Mouse (Mus musculus) neural tube, embryonic 15.5 days (tissue): ENCODE data around the gene Tnfrsf1b. TPM values are rescaled to one million over a fixed set of nuclear protein-coding genes. Genes with fewer than 3 reads are reported as not detected.

ENCODE experiments used
- ATAC-seq: fragments of 200-750 bp; cut with Nextera tagmentation; 2 replicates; pipeline ENCODE4 v1.8.0; 2017; ENCODE audit warnings: mild to moderate bottlenecking, moderate TSS enrichment, moderate library complexity; ENCODE audit not compliant: low FRiP score
- H3K27ac ChIP-seq: fragments of 300-500 bp; sonication (generic); replicated peaks from 2 replicates; pipeline ENCODE4 v1.5.1; 2015; ENCODE audit warnings: mild to moderate bottlenecking, inconsistent platforms
- H3K27me3 ChIP-seq: fragments of 300-500 bp; sonication (generic); replicated peaks from 2 replicates; pipeline ENCODE4 v1.6.1; 2015; ENCODE audit warnings: inconsistent platforms
- H3K36me3 ChIP-seq: fragments of 300-500 bp; sonication (generic); 2 replicates; pipeline ENCODE4 v1.6.1; 2015; ENCODE audit warnings: inconsistent platforms
- H3K4me1 ChIP-seq: fragments of 300-500 bp; sonication (generic); 2 replicates; pipeline ENCODE4 v1.6.1; 2015; ENCODE audit warnings: inconsistent platforms
- H3K4me2 ChIP-seq: fragments of 300-500 bp; sonication (generic); 2 replicates; pipeline ENCODE4 v1.6.1; 2015; ENCODE audit warnings: inconsistent platforms, mild to moderate bottlenecking, moderate library complexity
- H3K4me3 ChIP-seq: fragments of 300-500 bp; sonication (generic); replicated peaks from 2 replicates; pipeline ENCODE4 v1.5.1; 2015; ENCODE audit warnings: mild to moderate bottlenecking, inconsistent platforms
- H3K9ac ChIP-seq: fragments of 300-500 bp; sonication (generic); replicated peaks from 2 replicates; pipeline ENCODE4 v1.6.1; 2015; ENCODE audit warnings: mild to moderate bottlenecking, inconsistent platforms
- H3K9me3 ChIP-seq: fragments of 300-500 bp; sonication (generic); replicated peaks from 2 replicates; pipeline ENCODE4 v1.6.1; 2016; ENCODE audit warnings: inconsistent platforms
- WGBS: fragments of 180-500 bp; shearing (Covaris S2); methylation state at CpG from one replicate; pipeline ENCODE4 v1.1.7; 2015; ENCODE audit warnings: mixed read lengths; 5-methylcytosine and 5-hydroxymethylcytosine counted together
- polyA plus RNA-seq: library from polyadenylated mRNA; unstranded; fragments of >200 nt; fragmentation: Nextera tagmentation; extraction: Ambion mirVana; gene quantifications from 2 replicates; pipeline ENCODE4 v1.2.1, GENCODE M21; 2015

Tnfrsf1b gene
- polyA plus RNA-seq = 4.5 and 6.9 TPM in 2 replicates

GRCm38 (mm10) chr4:145246173-145247011 is at the start of gene Tnfrsf1b:
TSS of gene Tnfrsf1b (minus strand) at chr4:145246870.
- peak within 1 kb of the TSS; percentile 56 for H3K9ac ChIP-seq
- peak within 1 kb of the TSS; percentile 86 for H3K4me2 ChIP-seq
- no peaks in the 10 kb centered on the region for H3K9me3 ChIP-seq
- peak within 1 kb of the TSS; percentile 52 for H3K4me3 ChIP-seq
- peaks cover 22% of the 10 kb centered on the region for H3K27me3 ChIP-seq
- H3K4me1 ChIP-seq = peaks cover 14% of the 10 kb centered on the region
- 1% methylated on average over 47 of the region's 47 CpGs for WGBS
- H3K36me3 ChIP-seq = no peaks in the 10 kb centered on the region
- no peak within 1 kb of the TSS; the same call in 1 of the 2 replicates for H3K27ac ChIP-seq
- ATAC-seq = peak; percentile 88

GRCm38 (mm10) chr4:145295589-145296300 is 49.1 kb upstream of the Tnfrsf1b start:
- Histone ChIP-seq H3K4me1 (no peaks in the 10 kb centered on the region), H3K9ac (no peak overlapping the region), H3K4me2 (no peak overlapping the region), H3K27ac (no peak overlapping the region), H3K9me3 (no peaks in the 10 kb centered on the region), H3K27me3 (no peaks in the 10 kb centered on the region), H3K4me3 (no peak overlapping the region), H3K36me3 (no peaks in the 10 kb centered on the region)
- peak; percentile 85 for ATAC-seq
- 49% methylated on average over 5 of the region's 5 CpGs for WGBS

DNA sequence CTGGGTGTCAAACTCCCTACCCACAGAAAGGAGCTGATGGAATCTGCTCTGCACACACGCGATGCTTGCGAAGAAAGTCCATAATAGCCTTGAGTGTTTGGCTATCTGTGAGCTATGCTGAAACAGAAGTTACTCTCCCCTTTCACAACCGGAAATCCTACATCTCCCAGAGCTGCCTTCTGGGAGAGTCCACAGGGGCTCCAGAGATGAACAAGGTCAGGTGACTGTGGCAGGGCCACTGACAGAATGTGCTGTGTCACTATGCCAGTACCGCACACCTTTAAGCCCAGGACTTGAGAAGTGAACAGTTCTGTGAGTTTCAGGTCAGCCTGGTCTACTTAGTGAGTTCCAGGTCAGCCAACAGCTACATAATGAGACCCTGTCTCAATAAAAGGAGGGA is 47.9 kb upstream of the Tnfrsf1b start:
- H3K36me3 ChIP-seq = no peaks in the 10 kb centered on the region
- no peak for ATAC-seq
- H3K9me3 ChIP-seq = no peaks in the 10 kb centered on the region
- no peak overlapping the region for H3K27ac ChIP-seq
- no peaks in the 10 kb centered on the region for H3K27me3 ChIP-seq
- H3K4me3 ChIP-seq = no peak overlapping the region
- no peak overlapping the region for H3K9ac ChIP-seq
- no peaks in the 10 kb centered on the region for H3K4me1 ChIP-seq
- 91% methylated on average over 5 of the region's 5 CpGs for WGBS
- no peak overlapping the region for H3K4me2 ChIP-seq

DNA sequence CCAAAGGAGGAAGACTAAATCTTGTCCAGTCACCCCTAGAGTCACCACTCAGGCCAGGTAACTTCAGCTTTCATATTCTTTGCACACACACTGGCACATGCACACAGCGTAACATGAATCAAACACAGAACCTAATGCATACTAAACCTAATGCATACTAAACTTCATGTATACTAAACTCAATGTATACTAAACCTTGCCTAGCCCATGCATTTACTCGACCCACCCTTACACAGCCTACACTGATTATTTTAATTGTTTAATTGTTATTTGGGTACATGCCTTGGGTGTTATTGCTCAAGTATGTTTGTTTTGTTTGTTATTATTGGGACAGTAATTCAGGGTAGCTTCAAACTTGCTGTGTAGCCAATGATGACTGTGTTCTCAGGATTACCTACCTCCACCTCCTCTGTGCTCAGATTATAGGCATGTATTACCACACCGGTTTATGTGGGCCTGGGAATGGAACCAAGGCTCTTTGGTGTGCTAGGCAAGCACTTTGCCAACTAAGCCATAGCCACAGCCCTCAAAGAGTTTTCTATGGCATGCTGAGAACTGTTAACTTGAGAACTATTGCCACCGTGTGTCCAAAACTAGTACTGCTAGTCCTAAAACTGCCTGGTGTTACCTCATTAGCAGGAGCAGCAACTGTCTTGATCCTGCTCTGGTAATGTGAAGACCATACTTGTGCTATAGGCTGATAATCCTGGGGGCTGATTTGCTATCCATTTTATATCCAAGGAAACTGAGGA is 39.9 kb upstream of the Tnfrsf1b start:
- no peaks in the 10 kb centered on the region for H3K4me1 ChIP-seq
- no peak overlapping the region for H3K9ac ChIP-seq
- H3K27me3 ChIP-seq = no peaks in the 10 kb centered on the region
- ATAC-seq = peak; percentile 88
- H3K27ac ChIP-seq = no peak overlapping the region
- no peak overlapping the region for H3K4me2 ChIP-seq
- H3K36me3 ChIP-seq = no peaks in the 10 kb centered on the region
- H3K4me3 ChIP-seq = no peak overlapping the region
- WGBS = 47% methylated on average over 4 of the region's 4 CpGs
- H3K9me3 ChIP-seq = no peaks in the 10 kb centered on the region

GRCm38 (mm10) chr4:145284675-145285074 is 38.0 kb upstream of the Tnfrsf1b start:
- no peak overlapping the region for H3K9ac ChIP-seq
- no peak for ATAC-seq
- H3K9me3 ChIP-seq = no peaks in the 10 kb centered on the region
- no peaks in the 10 kb centered on the region for H3K27me3 ChIP-seq
- WGBS = 95% methylated on average over 4 of the region's 4 CpGs
- no peak overlapping the region for H3K4me3 ChIP-seq
- H3K27ac ChIP-seq = no peak overlapping the region
- H3K36me3 ChIP-seq = no peaks in the 10 kb centered on the region
- H3K4me1 ChIP-seq = no peaks in the 10 kb centered on the region
- H3K4me2 ChIP-seq = no peak overlapping the region

GRCm38 (mm10) chr4:145283441-145283840 is 36.8 kb upstream of the Tnfrsf1b start:
- Histone ChIP-seq H3K27me3 (no peaks in the 10 kb centered on the region), H3K4me3 (no peak overlapping the region), H3K4me2 (no peak overlapping the region), H3K4me1 (no peaks in the 10 kb centered on the region), H3K27ac (no peak overlapping the region), H3K9me3 (no peaks in the 10 kb centered on the region), H3K9ac (no peak overlapping the region), H3K36me3 (no peaks in the 10 kb centered on the region)
- 74% methylated on average over 6 of the region's 6 CpGs for WGBS
- ATAC-seq = no peak

DNA sequence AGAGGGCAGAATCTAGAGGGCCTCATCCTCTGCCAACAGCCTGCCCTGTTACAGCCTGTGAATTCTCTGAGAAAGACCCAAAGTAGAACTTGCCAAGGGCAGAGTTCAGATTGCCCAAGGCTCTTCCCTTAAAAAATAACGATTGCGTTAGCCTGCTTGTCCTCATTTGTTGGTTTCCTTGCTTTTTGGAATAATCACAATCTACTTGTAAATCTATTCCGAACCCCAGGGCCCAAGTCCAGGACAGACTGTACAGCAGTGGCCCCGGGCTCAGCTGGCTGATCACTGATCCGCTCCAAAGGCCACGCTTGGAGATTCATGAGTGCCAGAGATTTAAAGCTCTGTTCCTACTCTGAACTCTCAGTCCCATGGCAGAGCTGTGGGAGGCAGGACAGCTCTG is 34.3 kb upstream of the Tnfrsf1b start:
- H3K4me2 ChIP-seq = no peak overlapping the region
- no peaks in the 10 kb centered on the region for H3K27me3 ChIP-seq
- H3K27ac ChIP-seq = no peak overlapping the region
- H3K4me3 ChIP-seq = no peak overlapping the region
- H3K4me1 ChIP-seq = no peaks in the 10 kb centered on the region
- WGBS = 83% methylated on average over 6 of the region's 6 CpGs
- no peaks in the 10 kb centered on the region for H3K36me3 ChIP-seq
- no peak overlapping the region for H3K9ac ChIP-seq
- H3K9me3 ChIP-seq = no peaks in the 10 kb centered on the region
- ATAC-seq = no peak

- no peaks in the 10 kb centered on the region for H3K36me3 ChIP-seq
- H3K4me2 ChIP-seq = no peak overlapping the region
- no peaks in the 10 kb centered on the region for H3K27me3 ChIP-seq
- ATAC-seq = no peak
- H3K9me3 ChIP-seq = no peaks in the 10 kb centered on the region
- no peak overlapping the region for H3K9ac ChIP-seq
- no peak overlapping the region for H3K27ac ChIP-seq
- 67% methylated on average over 3 of the region's 3 CpGs for WGBS
- H3K4me3 ChIP-seq = no peak overlapping the region
- no peaks in the 10 kb centered on the region for H3K4me1 ChIP-seq
Observed at GRCm38 (mm10) chr4:145278724-145279370, 32.2 kb upstream of the Tnfrsf1b start.

DNA sequence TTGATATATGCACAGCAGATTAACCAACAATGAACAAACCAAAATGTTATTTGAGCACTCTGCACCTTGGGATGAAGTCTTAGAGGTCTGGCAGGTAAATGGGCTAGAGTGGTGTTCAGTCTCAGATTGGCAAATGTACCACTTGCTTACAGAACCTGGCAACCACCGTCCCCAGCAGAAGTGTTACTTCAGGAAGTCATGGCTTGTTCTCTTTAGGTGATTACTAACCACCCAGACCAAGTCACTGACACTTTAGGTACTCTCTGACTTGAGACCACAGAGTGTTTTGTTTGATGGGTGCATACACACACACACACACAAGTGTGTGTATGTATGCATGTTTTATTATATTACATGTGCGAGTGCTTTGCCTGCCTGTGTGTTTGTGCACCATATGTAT is 31.6 kb upstream of the Tnfrsf1b start:
- H3K27me3 ChIP-seq = no peaks in the 10 kb centered on the region
- no peak for ATAC-seq
- no peak overlapping the region for H3K9ac ChIP-seq
- 93% methylated on average over 2 of the region's 2 CpGs for WGBS
- no peak overlapping the region for H3K4me3 ChIP-seq
- no peaks in the 10 kb centered on the region for H3K36me3 ChIP-seq
- no peaks in the 10 kb centered on the region for H3K4me1 ChIP-seq
- no peak overlapping the region for H3K4me2 ChIP-seq
- no peaks in the 10 kb centered on the region for H3K9me3 ChIP-seq
- H3K27ac ChIP-seq = no peak overlapping the region

- 90% methylated on average over 6 of the region's 6 CpGs for WGBS
- H3K9me3 ChIP-seq = no peaks in the 10 kb centered on the region
- no peaks in the 10 kb centered on the region for H3K27me3 ChIP-seq
- no peaks in the 10 kb centered on the region for H3K4me1 ChIP-seq
- no peak overlapping the region for H3K4me2 ChIP-seq
- no peak for ATAC-seq
- no peak overlapping the region for H3K9ac ChIP-seq
- no peak overlapping the region for H3K4me3 ChIP-seq
- no peak overlapping the region for H3K27ac ChIP-seq
- H3K36me3 ChIP-seq = no peaks in the 10 kb centered on the region
Observed at GRCm38 (mm10) chr4:145276368-145277249, 29.9 kb upstream of the Tnfrsf1b start.
